Mouse (Mus musculus): ENCODE measurements around the gene 2410004P03Rik. TPM values are rescaled to one million over a fixed set of nuclear protein-coding genes. Genes with fewer than 3 reads are reported as not detected.

Gene 2410004P03Rik
- polyA plus RNA-seq, 1 experiment from 2014 or later = 0.79 TPM

GRCm38 (mm10) chr12:16991376-16991775 lies 20.2 kb downstream of the 2410004P03Rik start:
- Histone ChIP-seq H3K27me3 (ENCODE audit: control insufficient read depth, insufficient read depth, low read length) (no peaks in the 10 kb centered on the region), H3K4me3 (ENCODE audit: low read length) (no peak overlapping the region), H3K9ac (ENCODE audit: low read length) (no peak overlapping the region), H3K9me3 (replicated peaks; ENCODE audit: control insufficient read depth, low read length) (no peaks in the 10 kb centered on the region), H3K4me2 (ENCODE audit: low read depth, low read length) (no peak overlapping the region), H3K27ac (ENCODE audit: low read length) (no peak overlapping the region), H3K36me3 (ENCODE audit: control insufficient read depth, insufficient read depth) (peaks cover 4% of the 10 kb centered on the region; the same call in 1 of the 2 replicates), H3K4me1 (ENCODE audit: control insufficient read depth, insufficient read depth, low read length) (0 out of 2 replicates have a peak, but pooled peaks cover 2% of the 10 kb centered on the region)
- 78% methylated on average over 2 of the region's 2 CpGs for WGBS
- ATAC-seq (replicated peaks; ENCODE audit: extremely low read depth, insufficient read depth, low FRiP score) = no peak

- Histone ChIP-seq H3K27ac (ENCODE audit: low read length) (no peak overlapping the region), H3K4me2 (ENCODE audit: low read depth, low read length) (no peak overlapping the region), H3K4me1 (ENCODE audit: control insufficient read depth, insufficient read depth, low read length) (no peaks in the 10 kb centered on the region), H3K9ac (ENCODE audit: low read length) (no peak overlapping the region), H3K4me3 (ENCODE audit: low read length) (no peak overlapping the region), H3K27me3 (ENCODE audit: control insufficient read depth, insufficient read depth, low read length) (no peaks in the 10 kb centered on the region), H3K36me3 (ENCODE audit: control insufficient read depth, insufficient read depth) (peaks cover 19% of the 10 kb centered on the region), H3K9me3 (replicated peaks; ENCODE audit: control insufficient read depth, low read length) (no peaks in the 10 kb centered on the region)
- 90% methylated on average over 1 of the region's 1 CpGs for WGBS
- ATAC-seq (replicated peaks; ENCODE audit: extremely low read depth, insufficient read depth, low FRiP score) = no peak
Measured at GRCm38 (mm10) chr12:16985778-16986177, 25.7 kb downstream of the 2410004P03Rik start.

- no peak for ATAC-seq (replicated peaks; ENCODE audit: extremely low read depth, insufficient read depth, low FRiP score)
- Histone ChIP-seq H3K4me2 (ENCODE audit: low read depth, low read length) (no peak overlapping the region), H3K27ac (ENCODE audit: low read length) (no peak overlapping the region), H3K4me3 (ENCODE audit: low read length) (no peak overlapping the region), H3K4me1 (ENCODE audit: control insufficient read depth, insufficient read depth, low read length) (no peaks in the 10 kb centered on the region), H3K36me3 (ENCODE audit: control insufficient read depth, insufficient read depth) (peaks cover 63% of the 10 kb centered on the region), H3K9ac (ENCODE audit: low read length) (no peak overlapping the region), H3K9me3 (replicated peaks; ENCODE audit: control insufficient read depth, low read length) (no peaks in the 10 kb centered on the region), H3K27me3 (ENCODE audit: control insufficient read depth, insufficient read depth, low read length) (no peaks in the 10 kb centered on the region)
Measured at GRCm38 (mm10) chr12:16977120-16977519, 34.4 kb downstream of the 2410004P03Rik start.

GRCm38 (mm10) chr12:16966811-16967210 lies 44.7 kb downstream of the 2410004P03Rik start:
- no peak overlapping the region for H3K4me2 ChIP-seq (ENCODE audit: low read depth, low read length)
- H3K9me3 ChIP-seq (replicated peaks; ENCODE audit: control insufficient read depth, low read length) = no peaks in the 10 kb centered on the region
- H3K9ac ChIP-seq (ENCODE audit: low read length) = no peak overlapping the region
- no peak for ATAC-seq (replicated peaks; ENCODE audit: extremely low read depth, insufficient read depth, low FRiP score)
- no peak overlapping the region for H3K4me3 ChIP-seq (ENCODE audit: low read length)
- WGBS = 88% methylated on average over 2 of the region's 2 CpGs
- H3K27ac ChIP-seq (ENCODE audit: low read length) = no peak overlapping the region
- H3K4me1 ChIP-seq (ENCODE audit: control insufficient read depth, insufficient read depth, low read length) = no peaks in the 10 kb centered on the region
- no peaks in the 10 kb centered on the region for H3K27me3 ChIP-seq (ENCODE audit: control insufficient read depth, insufficient read depth, low read length)
- peaks cover 32% of the 10 kb centered on the region for H3K36me3 ChIP-seq (ENCODE audit: control insufficient read depth, insufficient read depth)

- no peaks in the 10 kb centered on the region for H3K4me1 ChIP-seq (ENCODE audit: control insufficient read depth, insufficient read depth, low read length)
- H3K36me3 ChIP-seq (ENCODE audit: control insufficient read depth, insufficient read depth) = peaks cover 33% of the 10 kb centered on the region
- no peak overlapping the region for H3K9ac ChIP-seq (ENCODE audit: low read length)
- H3K27me3 ChIP-seq (ENCODE audit: control insufficient read depth, insufficient read depth, low read length) = no peaks in the 10 kb centered on the region
- no peak overlapping the region for H3K4me3 ChIP-seq (ENCODE audit: low read length)
- WGBS = 84% methylated on average over 2 of the region's 2 CpGs
- no peaks in the 10 kb centered on the region for H3K9me3 ChIP-seq (replicated peaks; ENCODE audit: control insufficient read depth, low read length)
- H3K4me2 ChIP-seq (ENCODE audit: low read depth, low read length) = no peak overlapping the region
- no peak overlapping the region for H3K27ac ChIP-seq (ENCODE audit: low read length)
- no peak for ATAC-seq (replicated peaks; ENCODE audit: extremely low read depth, insufficient read depth, low FRiP score)
Measured at GRCm38 (mm10) chr12:16963354-16963753, 48.2 kb downstream of the 2410004P03Rik start.

- Histone ChIP-seq H3K9ac (ENCODE audit: low read length) (no peak overlapping the region), H3K4me2 (ENCODE audit: low read depth, low read length) (no peak overlapping the region), H3K4me3 (ENCODE audit: low read length) (no peak overlapping the region), H3K27ac (ENCODE audit: low read length) (no peak overlapping the region), H3K36me3 (ENCODE audit: control insufficient read depth, insufficient read depth) (peaks cover 34% of the 10 kb centered on the region), H3K4me1 (ENCODE audit: control insufficient read depth, insufficient read depth, low read length) (no peaks in the 10 kb centered on the region), H3K9me3 (replicated peaks; ENCODE audit: control insufficient read depth, low read length) (no peaks in the 10 kb centered on the region), H3K27me3 (ENCODE audit: control insufficient read depth, insufficient read depth, low read length) (no peaks in the 10 kb centered on the region)
- 66% methylated on average over 1 of the region's 1 CpGs for WGBS
- no peak for ATAC-seq (replicated peaks; ENCODE audit: extremely low read depth, insufficient read depth, low FRiP score)
Measured at GRCm38 (mm10) chr12:16958851-16959250, 52.7 kb downstream of the 2410004P03Rik start.

Other genes starting within 250 kb of the 2410004P03Rik start
- gene Greb1, start 210.8 kb downstream of the 2410004P03Rik start, polyA plus RNA-seq (2015; fragmentation: Nextera tagmentation; extraction: Ambion mirVana) = 0.38 and 0.82 TPM in 2 replicates
- 43.5 and 45.5 TPM in 2 replicates for gene E2f6, start 200.8 kb downstream of the 2410004P03Rik start, polyA plus RNA-seq (2015; fragmentation: Nextera tagmentation; extraction: Ambion mirVana)
- 16.8 and 20.4 TPM in 2 replicates for gene Rock2, start 116.8 kb downstream of the 2410004P03Rik start, polyA plus RNA-seq (2015; fragmentation: Nextera tagmentation; extraction: Ambion mirVana)
- 5.3 and 8.3 TPM in 2 replicates for gene Pqlc3, start 11.3 kb downstream of the 2410004P03Rik start, polyA plus RNA-seq (2015; fragmentation: Nextera tagmentation; extraction: Ambion mirVana)
- gene Kcnf1, start 165.2 kb upstream of the 2410004P03Rik start, polyA plus RNA-seq (2015; fragmentation: Nextera tagmentation; extraction: Ambion mirVana) = 0.15 and 0.20 TPM in 2 replicates

All from heart, embryonic 16.5 days (tissue).